Mouse (Mus musculus) myocyte (in vitro differentiated cells): ENCODE results near the gene Zfp575. TPM values are rescaled to one million over a fixed set of nuclear protein-coding genes. Genes with fewer than 3 reads are reported as not detected.
"Not testable (repeated sequence)": the region's sequence is repeated elsewhere in the genome, so short reads cannot be mapped to it uniquely, and the experiment has no call there.

Source experiments
- H3K27me3 ChIP-seq: one replicate; pipeline ENCODE4 v1.6.1; 2011; ENCODE audit not compliant: control insufficient read depth, insufficient read depth, insufficient read length
- H3K36me3 ChIP-seq: one replicate; pipeline ENCODE4 v1.6.1; 2011; ENCODE audit not compliant: control insufficient read depth, insufficient read depth
- H3K4me2 ChIP-seq: one replicate; pipeline ENCODE4 v1.6.1; 2011; ENCODE audit warnings: low read depth, control low read depth
- H3K4me3 ChIP-seq: one replicate; pipeline ENCODE4 v1.5.1; 2011; ENCODE audit warnings: mild to moderate bottlenecking, control low read depth, moderate library complexity
- H3K79me2 ChIP-seq: one replicate; pipeline ENCODE4 v1.6.1; 2011; ENCODE audit not compliant: control insufficient read depth, insufficient read depth
- H3ac ChIP-seq: one replicate; pipeline ENCODE4 v1.6.1; 2011; ENCODE audit not compliant: control insufficient read depth, insufficient read length
- CEBPB ChIP-seq: IDR thresholded peaks from 2 replicates; pipeline ENCODE4 v1.6.1; 2011; ENCODE audit warnings: mild to moderate bottlenecking, moderate library complexity; ENCODE audit not compliant: poor library complexity, insufficient read depth, severe bottlenecking
- E2F4 ChIP-seq: IDR thresholded peaks from one replicate; pipeline ENCODE4 v1.6.1; 2011; ENCODE audit warnings: mild to moderate bottlenecking, control low read depth, moderate library complexity; ENCODE audit not compliant: insufficient read depth
- MAX ChIP-seq: IDR thresholded peaks from one replicate; pipeline ENCODE4 v1.6.1; 2011; ENCODE audit warnings: low read depth, mild to moderate bottlenecking, control low read depth
- MYOD1 ChIP-seq, 3 experiments: IDR thresholded peaks; one replicate each; pipeline ENCODE4 v1.6.1; 2011; ENCODE audit warnings: control low read depth in 2 of 3, low read depth in 2 of 3, mild to moderate bottlenecking in 2 of 3, moderate library complexity in 1 of 3; ENCODE audit not compliant: insufficient read length in 2 of 3, control insufficient read depth in 1 of 3
- MYOG ChIP-seq, 3 experiments: IDR thresholded peaks; one replicate each; pipeline ENCODE4 v1.6.1; 2011; ENCODE audit warnings: control low read depth in 2 of 3, low read depth in 2 of 3, mild to moderate bottlenecking in 2 of 3; ENCODE audit not compliant: insufficient read length in 2 of 3, control insufficient read depth in 1 of 3, insufficient read depth in 1 of 3
- POLR2A ChIP-seq: IDR thresholded peaks from one replicate; pipeline ENCODE4 v1.6.1; 2011; ENCODE audit warnings: low read depth, mild to moderate bottlenecking, control low read depth, moderate library complexity; ENCODE audit not compliant: insufficient read length
- POLR2AphosphoS2 ChIP-seq: IDR thresholded peaks from one replicate; pipeline ENCODE4 v1.6.1; 2011; ENCODE audit warnings: low read depth, control low read depth; ENCODE audit not compliant: insufficient read length
- REST ChIP-seq: IDR thresholded peaks from one replicate; pipeline ENCODE4 v1.6.1; 2011; ENCODE audit warnings: mild to moderate bottlenecking, control low read depth, moderate library complexity; ENCODE audit not compliant: insufficient read depth, insufficient read length
- SRF ChIP-seq: IDR thresholded peaks from one replicate; pipeline ENCODE4 v1.6.1; 2011; ENCODE audit warnings: low read depth; ENCODE audit not compliant: control insufficient read depth, insufficient read length
- TCF12 ChIP-seq: IDR thresholded peaks from one replicate; pipeline ENCODE4 v1.6.1; 2011; ENCODE audit warnings: mild to moderate bottlenecking, control low read depth; ENCODE audit not compliant: poor library complexity, insufficient read depth, severe bottlenecking
- TCF3 ChIP-seq: IDR thresholded peaks from one replicate; pipeline ENCODE4 v1.6.1; 2011; ENCODE audit warnings: low read depth, control low read depth; ENCODE audit not compliant: insufficient read length
- USF1 ChIP-seq: IDR thresholded peaks from one replicate; pipeline ENCODE4 v1.6.1; 2011; ENCODE audit warnings: low read depth, mild to moderate bottlenecking, control low read depth, moderate library complexity
- polyA plus RNA-seq: library from polyadenylated mRNA; unstranded; fragments of >200 nt; fragmentation: generic; extraction: Trizol; gene quantifications from one replicate; pipeline ENCODE4 v1.2.1, GENCODE M21; 2012; ENCODE audit warnings: missing spikeins

Gene Zfp575
- polyA plus RNA-seq, 1 experiment: 0.12 TPM

GRCm38 (mm10) chr7:24629672-24630071 lies 42.2 kb upstream of the Zfp575 start:
- Histone ChIP-seq H3K4me3 (no peak overlapping the region), H3K27me3 (no peaks in the 10 kb centered on the region), H3K36me3 (no peaks in the 10 kb centered on the region), H3K79me2 (no peaks in the 10 kb centered on the region), H3ac (no peak overlapping the region), H3K4me2 (no peak overlapping the region)
- TF ChIP-seq CEBPB (no peak), TCF12 (no peak), MYOD1 (IDR thresholded peaks at IDR 0.05; ENCODE audit: control insufficient read depth in 1 of 3, insufficient read length in 2 of 3, low read depth in 2 of 3) (no peak), E2F4 (no peak), POLR2AphosphoS2 (no peak), POLR2A (no peak), TCF3 (no peak), MAX (no peak), REST (no peak), USF1 (no peak), SRF (no peak), MYOG (IDR thresholded peaks at IDR 0.05; ENCODE audit: control insufficient read depth in 1 of 3, insufficient read depth in 1 of 3, insufficient read length in 2 of 3, low read depth in 2 of 3) (no peak)

GRCm38 (mm10) chr7:24628685-24629610 lies 41.5 kb upstream of the Zfp575 start:
- Histone ChIP-seq H3K4me2 (no peak overlapping the region), H3K27me3 (no peaks in the 10 kb centered on the region), H3ac (no peak overlapping the region), H3K4me3 (no peak overlapping the region), H3K36me3 (no peaks in the 10 kb centered on the region), H3K79me2 (no peaks in the 10 kb centered on the region)
- TF ChIP-seq TCF12 (no peak), SRF (no peak)

DNA sequence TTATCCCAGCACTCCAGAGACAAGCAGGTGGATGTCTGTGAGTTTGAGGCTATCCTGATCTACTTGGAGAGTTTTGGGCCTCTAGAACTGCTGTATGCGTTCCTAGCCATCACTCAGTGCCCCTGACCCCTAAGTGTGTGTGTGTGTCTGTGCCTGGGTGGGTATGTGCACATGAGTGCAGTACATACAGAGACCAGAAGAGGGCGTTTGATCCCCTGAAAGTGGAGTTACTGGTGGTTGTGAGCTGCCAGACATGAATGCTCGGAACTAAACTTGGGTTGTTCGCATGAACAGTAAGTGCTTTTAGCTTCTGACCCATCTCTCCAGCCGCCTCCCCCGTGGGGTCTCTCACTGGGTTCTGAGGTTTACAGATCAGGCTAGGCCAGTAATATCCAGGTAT lies 35.5 kb upstream of the Zfp575 start:
- TF ChIP-seq POLR2A (no peak), CEBPB (no peak), TCF12 (no peak), POLR2AphosphoS2 (no peak), MYOG (IDR thresholded peaks at IDR 0.05; ENCODE audit: control insufficient read depth in 1 of 3, insufficient read depth in 1 of 3, insufficient read length in 2 of 3, low read depth in 2 of 3) (no peak), MAX (no peak), REST (no peak), E2F4 (no peak), USF1 (no peak), MYOD1 (IDR thresholded peaks at IDR 0.05; ENCODE audit: control insufficient read depth in 1 of 3, insufficient read length in 2 of 3, low read depth in 2 of 3) (no peak)

GRCm38 (mm10) chr7:24621193-24621592 lies 33.8 kb upstream of the Zfp575 start:
- no peaks in the 10 kb centered on the region for H3K79me2 ChIP-seq
- no peak overlapping the region for H3ac ChIP-seq
- TF ChIP-seq MAX: no peak
- no peak for TF ChIP-seq REST
- no peak for TF ChIP-seq POLR2A
- no peak for TF ChIP-seq E2F4
- TF ChIP-seq POLR2AphosphoS2: no peak
- TF ChIP-seq MYOD1 (IDR thresholded peaks at IDR 0.05; ENCODE audit: control insufficient read depth in 1 of 3, insufficient read length in 2 of 3, low read depth in 2 of 3): no peak
- no peak for TF ChIP-seq TCF12
- no peak for TF ChIP-seq USF1
- TF ChIP-seq TCF3: no peak
- TF ChIP-seq SRF: no peak
- TF ChIP-seq MYOG (IDR thresholded peaks at IDR 0.05; ENCODE audit: control insufficient read depth in 1 of 3, insufficient read depth in 1 of 3, insufficient read length in 2 of 3, low read depth in 2 of 3): no peak
- no peak overlapping the region for H3K4me2 ChIP-seq
- H3K36me3 ChIP-seq: peaks cover 13% of the 10 kb centered on the region
- no peak overlapping the region for H3K4me3 ChIP-seq
- no peaks in the 10 kb centered on the region for H3K27me3 ChIP-seq

More for the DNA sequence above, 35.5 kb upstream of the Zfp575 start:
- Histone ChIP-seq H3K4me2 (no peak overlapping the region), H3K27me3 (no peaks in the 10 kb centered on the region), H3K4me3 (no peak overlapping the region), H3ac (no peak overlapping the region), H3K36me3 (peaks cover 13% of the 10 kb centered on the region), H3K79me2 (no peaks in the 10 kb centered on the region)

DNA sequence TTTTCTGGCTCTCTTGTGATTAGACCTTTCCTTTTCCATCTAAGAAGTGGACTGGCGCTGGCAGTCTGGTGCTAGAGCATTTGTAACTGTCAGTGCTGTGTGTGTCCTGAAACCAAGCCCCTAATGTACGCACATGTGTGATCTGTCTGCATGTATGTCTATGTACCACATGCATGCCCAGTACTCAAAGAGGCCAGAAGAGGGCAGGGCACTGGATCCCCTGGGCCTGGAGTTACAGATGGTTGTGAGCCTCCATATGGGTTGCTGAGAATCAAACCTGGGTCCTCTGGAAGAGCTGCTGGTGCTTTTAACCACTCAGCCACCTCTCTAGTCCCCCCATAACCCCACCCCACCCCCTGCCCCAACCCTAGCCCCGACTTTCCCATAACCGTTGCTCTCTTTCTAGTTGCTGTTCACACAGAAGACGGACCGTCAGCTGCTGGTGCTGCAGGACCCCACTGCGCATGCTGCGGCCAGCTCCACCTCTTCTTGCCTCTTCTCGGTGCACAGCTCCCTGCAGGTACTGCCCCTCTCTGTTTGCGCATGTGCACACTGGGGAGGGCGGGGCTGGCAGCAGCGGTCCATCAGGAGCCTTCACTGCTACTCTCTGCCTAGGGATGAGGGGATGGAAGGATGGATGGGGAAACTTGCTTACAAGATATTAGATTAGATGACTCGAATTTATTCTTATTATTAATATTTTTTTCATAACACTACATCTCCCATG lies 32.4 kb upstream of the Zfp575 start:
- no peak overlapping the region for H3K4me2 ChIP-seq
- no peaks in the 10 kb centered on the region for H3K79me2 ChIP-seq
- no peak for TF ChIP-seq TCF12
- TF ChIP-seq MAX: no peak
- no peaks in the 10 kb centered on the region for H3K27me3 ChIP-seq
- H3K36me3 ChIP-seq: peaks cover 13% of the 10 kb centered on the region
- no peak overlapping the region for H3ac ChIP-seq
- H3K4me3 ChIP-seq: no peak overlapping the region

- not testable (repeated sequence) for H3K27me3 ChIP-seq, H3K4me3 ChIP-seq, H3K36me3 ChIP-seq, H3K79me2 ChIP-seq, H3K4me2 ChIP-seq, H3ac ChIP-seq
Measured at GRCm38 (mm10) chr7:24618374-24618773, 30.9 kb upstream of the Zfp575 start.
